Mouse (Mus musculus) CH12.LX (cell line): ENCODE results near the gene Acd. TPM values are rescaled to one million over a fixed set of nuclear protein-coding genes. Genes with fewer than 3 reads are reported as not detected.

Experiments
- DNase-seq: peaks from one replicate; pipeline ENCODE4 v3.0.0-alpha.2; 2013; ENCODE audit errors: extremely low read depth
- H3K27ac ChIP-seq: 2 replicates; pipeline ENCODE4 v1.5.1; 2012; ENCODE audit warnings: low read depth, mild to moderate bottlenecking, control low read depth, moderate library complexity; ENCODE audit not compliant: insufficient read depth
- H3K27me3 ChIP-seq: replicated peaks from 2 replicates; pipeline ENCODE3; 2012; ENCODE audit warnings: inconsistent platforms
- H3K36me3 ChIP-seq, 2 experiments: replicated peaks in 1 of 2; 2 replicates each; pipeline versions ENCODE3 to v1.6.1; 2012; ENCODE audit warnings: inconsistent platforms in 1 of 2, low read length in 1 of 2, mild to moderate bottlenecking in 1 of 2, mixed read lengths in 1 of 2, moderate library complexity in 1 of 2; ENCODE audit not compliant: control insufficient read depth in 1 of 2, insufficient read depth in 1 of 2
- H3K4me1 ChIP-seq, 2 experiments: 2 replicates each; pipeline ENCODE4 v1.6.1; 2012; ENCODE audit warnings: inconsistent platforms in 1 of 2, moderate library complexity in 1 of 2; ENCODE audit not compliant: insufficient read depth in 2 of 2, control insufficient read depth in 1 of 2
- H3K4me2 ChIP-seq: 2 replicates; pipeline ENCODE4 v1.6.1; 2012; ENCODE audit warnings: low read depth, mild to moderate bottlenecking, control low read depth; ENCODE audit not compliant: poor library complexity, insufficient read depth, severe bottlenecking
- H3K4me3 ChIP-seq, 3 experiments: fragments of 150-350 bp in 1 of 3; sonication (generic) in 1 of 3; replicated peaks in 1 of 3; 2 replicates each; pipeline versions ENCODE3 to v1.5.1; 2011 to 2012; ENCODE audit warnings: low read depth in 2 of 3, low read length in 2 of 3, mild to moderate bottlenecking in 2 of 3, moderate library complexity in 2 of 3, control low read depth in 1 of 3, improper control_type of control experiment in 1 of 3, inconsistent platforms in 1 of 3, mixed read lengths in 1 of 3; ENCODE audit not compliant: poor library complexity in 1 of 3
- H3K79me2 ChIP-seq: replicated peaks from 2 replicates; pipeline ENCODE4 v1.6.1; 2012; ENCODE audit warnings: mild to moderate bottlenecking, moderate library complexity; ENCODE audit not compliant: control insufficient read depth, poor library complexity, insufficient read depth, severe bottlenecking; ENCODE audit errors: extremely low read depth
- H3K9ac ChIP-seq: 2 replicates; pipeline ENCODE4 v1.6.1; 2012; ENCODE audit warnings: low read depth, mild to moderate bottlenecking, control low read depth, moderate library complexity; ENCODE audit not compliant: insufficient read depth
- H3K9me3 ChIP-seq: replicated peaks from 2 replicates; pipeline ENCODE3; 2012; ENCODE audit warnings: low read length, inconsistent platforms, mixed read lengths
- BHLHE40 ChIP-seq: IDR thresholded peaks from 2 replicates; pipeline ENCODE4 v1.6.1; 2011; ENCODE audit warnings: mild to moderate bottlenecking, low read depth, low read length, improper control_type of control experiment
- CHD2 ChIP-seq: IDR thresholded peaks from 2 replicates; pipeline ENCODE4 v1.6.1; 2011; ENCODE audit warnings: low read length, improper control_type of control experiment
- CTCF ChIP-seq, 2 experiments: IDR thresholded peaks in 1 of 2; conservative IDR thresholded peaks in 1 of 2; 2 replicates each; pipeline ENCODE4 v1.5.1; 2011 to 2012; ENCODE audit warnings: low read depth in 2 of 2, low read length in 2 of 2, improper control_type of control experiment in 1 of 2, inconsistent platforms in 1 of 2, mild to moderate bottlenecking in 1 of 2, moderate library complexity in 1 of 2
- ELF1 ChIP-seq: IDR thresholded peaks from 2 replicates; pipeline ENCODE4 v1.6.1; 2014; ENCODE audit warnings: low read depth, mild to moderate bottlenecking, inconsistent platforms, low read length, improper control_type of control experiment
- EP300 ChIP-seq: IDR thresholded peaks from 2 replicates; pipeline ENCODE4 v1.6.1; 2011; ENCODE audit warnings: low read length, improper control_type of control experiment
- GABPA ChIP-seq: IDR thresholded peaks from 2 replicates; pipeline ENCODE4 v1.6.1; 2012; ENCODE audit warnings: low read depth, low read length, improper control_type of control experiment, inconsistent platforms; ENCODE audit not compliant: insufficient replicate concordance
- JUN ChIP-seq: IDR thresholded peaks from 2 replicates; pipeline ENCODE4 v1.6.1; 2011; ENCODE audit warnings: low read depth, mild to moderate bottlenecking, low read length, improper control_type of control experiment, moderate library complexity; ENCODE audit not compliant: insufficient read depth
- MAFK ChIP-seq: IDR thresholded peaks from 2 replicates; pipeline ENCODE4 v1.6.1; 2011; ENCODE audit warnings: low read length, improper control_type of control experiment; ENCODE audit not compliant: insufficient replicate concordance
- MEF2A ChIP-seq: IDR thresholded peaks from 2 replicates; pipeline ENCODE4 v1.6.1; 2014; ENCODE audit warnings: low read depth, mild to moderate bottlenecking, inconsistent platforms, low read length, improper control_type of control experiment, borderline replicate concordance
- MYC ChIP-seq: IDR thresholded peaks from 2 replicates; pipeline ENCODE4 v1.6.1; 2011; ENCODE audit warnings: low read depth, mild to moderate bottlenecking, improper control_type of control experiment, low read length
- NRF1 ChIP-seq: IDR thresholded peaks from 2 replicates; pipeline ENCODE4 v1.6.1; 2014; ENCODE audit warnings: low read depth, mild to moderate bottlenecking, inconsistent platforms, low read length, improper control_type of control experiment, moderate library complexity
- PAX5 ChIP-seq: IDR thresholded peaks from 2 replicates; pipeline ENCODE4 v1.6.1; 2012; ENCODE audit warnings: low read length, inconsistent platforms, mixed read lengths
- POLR2AphosphoS2 ChIP-seq: IDR thresholded peaks from 2 replicates; pipeline ENCODE4 v1.6.1; 2011; ENCODE audit warnings: low read depth, low read length, improper control_type of control experiment
- RAD21 ChIP-seq: IDR thresholded peaks from 2 replicates; pipeline ENCODE4 v1.6.1; 2011; ENCODE audit warnings: low read depth, mild to moderate bottlenecking, low read length, improper control_type of control experiment, moderate library complexity
- RCOR1 ChIP-seq: conservative IDR thresholded peaks from 2 replicates; pipeline ENCODE4 v1.6.1; 2012; ENCODE audit warnings: low read depth, mild to moderate bottlenecking, inconsistent platforms, low read length, improper control_type of control experiment
- SIN3A ChIP-seq: IDR thresholded peaks from 2 replicates; pipeline ENCODE4 v1.6.1; 2012; ENCODE audit warnings: low read length, improper control_type of control experiment, inconsistent platforms
- SMC3 ChIP-seq: IDR thresholded peaks from 2 replicates; pipeline ENCODE4 v1.6.1; 2011; ENCODE audit warnings: low read depth, low read length, improper control_type of control experiment
- TBP ChIP-seq: conservative IDR thresholded peaks from 2 replicates; pipeline ENCODE4 v1.6.1; 2011; ENCODE audit warnings: low read depth, low read length, improper control_type of control experiment
- TCF12 ChIP-seq: IDR thresholded peaks from 2 replicates; pipeline ENCODE4 v1.6.1; 2014; ENCODE audit warnings: low read depth, mild to moderate bottlenecking, inconsistent platforms, low read length, improper control_type of control experiment
- UBTF ChIP-seq: IDR thresholded peaks from 2 replicates; pipeline ENCODE4 v1.6.1; 2012; ENCODE audit warnings: low read depth, mild to moderate bottlenecking, inconsistent platforms, low read length, improper control_type of control experiment, moderate library complexity
- USF1 ChIP-seq: IDR thresholded peaks from 2 replicates; pipeline ENCODE4 v1.6.1; 2014; ENCODE audit warnings: low read depth, mild to moderate bottlenecking, inconsistent platforms, low read length, improper control_type of control experiment
- ZC3H11A ChIP-seq: IDR thresholded peaks from 2 replicates; pipeline ENCODE4 v1.6.1; 2012; ENCODE audit warnings: low read depth, mild to moderate bottlenecking, inconsistent platforms, low read length, improper control_type of control experiment
- dilution Hi-C: fragments of 300-500 bp; cut with MboI; formaldehyde crosslinking; loops from 2 replicates; pipeline ENCODE4 v1.14.3; 2020; ENCODE audit warnings: low sequenced_read_pairs; ENCODE audit not compliant: extremely low pct_unique_long_range_greater_than_20kb, extremely low pct_ligation_motif_present
- in situ Hi-C: fragments of 300-500 bp; cut with MboI; formaldehyde crosslinking; loops from 3 replicates; pipeline ENCODE4 v1.14.3; 2019; ENCODE audit warnings: low sequenced_read_pairs, low pct_ligation_motif_present, low pct_unique_long_range_greater_than_20kb, mixed read lengths
- polyA plus RNA-seq: library from polyadenylated mRNA; unstranded; fragments of >175 nt; gene quantifications from 2 replicates; pipeline ENCODE4 v1.2.1, GENCODE M21; 2012; ENCODE audit warnings: low read depth; ENCODE audit not compliant: insufficient read length
- total RNA-seq, 2 experiments: library from RNA; depleted of rRNA; stranded (reverse); fragments of 300-350 nt in 1 of 2; fragments of >200 nt in 1 of 2; gene quantifications; 2 replicates each; pipeline ENCODE4 v1.2.3; 2012 to 2014

Gene Acd
- total and polyA plus RNA-seq, 3 experiments: 5.2 to 40.0 (median 11.9) TPM

DNA sequence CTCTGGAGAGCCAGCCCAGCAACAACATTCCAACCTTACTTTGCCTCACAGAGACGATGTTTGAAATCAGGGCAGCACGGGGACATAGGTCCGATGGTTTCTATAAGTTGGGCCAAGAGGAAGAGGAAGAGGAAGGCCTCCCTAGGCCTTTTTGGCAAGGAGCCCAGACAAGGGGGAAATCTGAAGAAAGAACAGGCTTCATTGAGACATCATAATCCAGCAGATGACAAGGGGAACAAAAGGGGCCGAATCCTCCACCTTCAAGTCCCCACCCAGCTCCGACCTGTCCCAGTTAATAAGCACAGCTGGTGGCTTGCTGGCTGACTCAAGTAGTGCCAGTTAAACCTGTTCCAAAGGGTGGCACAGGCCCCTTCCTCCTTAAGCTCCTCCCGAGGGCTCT, 14.1 kb upstream of the Acd start:
- Histone ChIP-seq H3K4me2 (no peak overlapping the region), H3K4me1 (no peaks in the 10 kb centered on the region), H3K9me3 (no peaks in the 10 kb centered on the region), H3K4me3 (no peak overlapping the region)
- in situ Hi-C loops: loop anchor here (25.0 kb wide), 1 partner anchor 322 kb away; no protein-coding TSS in a partner anchor
- no peak for DNase-seq
- TF ChIP-seq UBTF (no peak), MAFK (no peak), JUN (no peak), RAD21 (no peak), MYC (no peak), POLR2AphosphoS2 (no peak), SMC3 (no peak), ZC3H11A (no peak), TCF12 (no peak), EP300 (no peak), CHD2 (no peak), SIN3A (no peak), GABPA (no peak), BHLHE40 (no peak), ELF1 (no peak), PAX5 (no peak), MEF2A (no peak), USF1 (no peak)
- TF ChIP-seq, all 38 proteins: peak for 0
- Histone ChIP-seq H3K27me3 (no peaks in the 10 kb centered on the region), H3K9ac (no peak overlapping the region), H3K79me2 (no peaks in the 10 kb centered on the region), H3K36me3 (peaks cover 0 to 11% of the 10 kb centered on the region in 2 experiments), H3K27ac (no peak overlapping the region)
- dilution Hi-C loops: no loop called here

DNA sequence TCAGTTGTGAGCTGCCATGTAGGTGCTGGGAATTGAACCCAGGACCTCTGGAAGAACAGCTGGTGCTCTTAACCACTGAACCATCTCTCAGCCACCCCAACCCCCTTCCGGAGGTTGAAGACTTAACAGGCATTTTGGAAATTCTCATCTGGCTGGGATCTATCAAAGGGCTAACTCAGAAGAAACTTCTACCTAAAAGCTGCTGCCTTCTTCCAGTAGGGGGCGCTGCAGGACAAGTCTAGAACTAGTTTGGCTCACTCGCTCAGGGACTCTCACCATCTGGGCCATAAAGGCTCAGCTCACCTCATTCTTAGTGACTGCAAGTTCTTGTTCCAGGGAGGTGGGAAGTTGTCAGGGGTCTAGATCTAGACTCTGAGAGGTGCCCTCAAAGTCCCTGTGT, 13.2 kb upstream of the Acd start:
- H3K4me1 ChIP-seq: no peaks in the 10 kb centered on the region
- H3K4me3 ChIP-seq: no peak overlapping the region
- dilution Hi-C loops: no loop called here
- TF ChIP-seq NRF1 (0 out of 2 replicates have a peak, but pooled peaks have one; percentile 12), SMC3 (peak; percentile 84), UBTF (no peak), TBP (peak; percentile 84), BHLHE40 (no peak), MAFK (no peak), RAD21 (peak; percentile 93), RCOR1 (no peak), CTCF (conservative IDR thresholded peaks at IDR 0.05 in 1 of 2, IDR thresholded peaks at IDR 0.05 in 1 of 2; ENCODE audit: low read depth in 2 of 2, low read length in 2 of 2) (peak; percentile 79 to 94), ZC3H11A (peak; percentile 66), ELF1 (no peak), GABPA (no peak)
- TF ChIP-seq, all 38 proteins: peak for 6
- Histone ChIP-seq H3K4me2 (no peak overlapping the region), H3K9me3 (no peaks in the 10 kb centered on the region), H3K27ac (no peak overlapping the region), H3K9ac (no peak overlapping the region), H3K27me3 (no peaks in the 10 kb centered on the region), H3K79me2 (no peaks in the 10 kb centered on the region), H3K36me3 (peaks cover 0 to 11% of the 10 kb centered on the region in 2 experiments)
- peak; percentile 92 for DNase-seq
- in situ Hi-C loops: loop anchor here (5.0 to 25.0 kb wide), 2 partner anchors 213 to 323 kb away; no protein-coding TSS in a partner anchor
